Mouse (Mus musculus) mouse embryonic stem cell (cell line): ENCODE measurements around the gene Prm1.
"Not testable (repeated sequence)": the region's sequence is repeated elsewhere in the genome, so short reads cannot be mapped to it uniquely, and the experiment has no call there.

Source experiments
- in situ Hi-C, 2 experiments: fragments of 300-500 bp; cut with MboI; formaldehyde crosslinking; loops; 1 replicate in 1 of 2; 3 replicates in 1 of 2; pipeline ENCODE4 v1.14.3; 2019 to 2020; ENCODE audit warnings: low sequenced_read_pairs in 2 of 2, low pct_unique_long_range_greater_than_20kb in 1 of 2, mixed read lengths in 1 of 2; ENCODE audit not compliant: unreplicated experiment in 1 of 2

Prm1 gene

DNA sequence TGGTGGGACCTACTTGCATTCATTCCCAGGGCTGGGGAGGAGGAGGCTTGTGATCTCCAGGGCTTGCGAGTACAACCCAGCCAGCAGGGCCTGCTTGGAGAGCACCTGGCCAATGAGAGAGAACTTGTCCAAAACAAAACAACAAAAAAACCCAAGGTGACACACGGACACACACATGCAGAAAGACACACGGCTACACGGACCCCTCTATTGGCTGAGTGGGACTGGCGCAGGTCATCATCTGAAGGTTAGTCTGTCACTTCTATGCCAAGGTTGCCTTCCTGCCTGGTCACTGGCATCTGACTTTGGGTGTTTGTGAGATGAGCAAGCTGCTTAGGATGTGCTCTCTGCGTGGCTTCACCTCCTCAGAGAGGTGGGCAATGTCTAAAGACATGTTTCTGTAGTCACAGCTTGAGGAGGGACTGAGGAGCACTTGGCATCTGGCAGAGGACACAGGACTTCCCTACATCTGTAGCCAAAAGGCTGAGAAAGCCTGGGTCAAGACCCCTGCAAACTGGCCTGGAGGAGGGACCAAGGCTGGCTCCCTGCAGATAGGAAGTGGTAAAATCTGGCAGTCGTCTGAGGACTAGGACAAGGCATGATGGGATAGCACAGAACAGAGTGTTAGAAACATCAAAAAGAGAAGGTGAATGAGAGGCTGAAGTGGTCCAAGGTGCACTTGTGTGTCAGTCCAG is 22.3 kb upstream of the Prm1 start:
- in situ Hi-C loops: no loop called here

DNA sequence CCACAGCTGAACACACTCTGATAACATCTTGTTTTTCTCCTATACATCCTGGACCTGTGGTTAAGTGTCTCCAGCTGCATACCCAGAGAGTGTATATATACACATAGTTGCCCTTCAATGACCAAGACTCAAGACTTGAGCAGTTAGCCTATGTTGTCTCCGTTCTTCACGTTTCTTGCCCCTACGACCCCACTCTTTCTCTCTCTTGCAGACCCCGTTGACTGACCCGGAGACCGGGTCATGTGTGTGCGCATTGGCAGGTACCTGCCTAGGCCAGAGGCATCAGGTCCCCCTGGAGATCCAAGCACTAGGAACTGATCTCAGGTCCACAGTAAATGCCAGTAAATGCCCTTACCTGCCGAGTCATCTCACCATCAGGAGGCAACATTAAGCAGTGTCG is 21.6 kb upstream of the Prm1 start:
- in situ Hi-C loops: no loop called here

DNA sequence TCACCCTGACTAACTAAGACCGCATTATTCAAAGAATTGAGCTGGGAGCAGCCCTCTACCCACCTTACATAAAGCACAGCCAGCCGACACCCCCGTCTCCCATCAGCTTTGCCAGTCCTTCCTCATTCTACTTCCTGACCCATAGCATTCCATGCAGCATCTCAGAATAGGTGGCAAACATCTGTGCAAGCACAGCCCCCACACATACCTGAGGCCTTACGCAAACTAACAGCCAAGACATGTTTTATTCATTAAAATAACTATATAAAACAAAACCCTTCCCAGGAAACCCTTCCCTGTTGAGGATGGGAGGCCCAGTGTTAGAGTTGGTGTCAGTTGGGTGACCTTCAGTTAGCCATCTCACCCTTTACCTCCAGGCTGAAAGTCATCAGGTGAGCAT is 20.2 kb upstream of the Prm1 start:
- in situ Hi-C loops: no loop called here

DNA sequence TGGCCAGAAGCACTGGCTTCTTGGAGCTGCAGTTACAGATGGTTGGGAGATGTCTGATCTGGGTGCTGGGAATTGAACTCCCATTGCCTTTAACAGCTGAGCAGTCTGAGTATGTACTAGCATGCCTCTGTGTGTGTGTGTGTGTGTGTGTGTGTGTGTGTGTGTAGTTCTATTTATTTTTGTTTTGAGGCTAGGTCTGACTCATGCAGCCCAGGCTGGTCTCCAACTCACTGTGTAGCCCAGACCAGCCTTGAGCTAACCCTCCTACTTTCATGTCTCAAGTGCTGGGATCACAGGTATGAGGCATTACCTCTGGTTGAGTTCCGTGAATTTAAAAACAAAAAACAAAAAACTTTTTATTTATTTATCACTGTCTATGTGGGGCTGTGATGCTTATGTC is 18.9 kb upstream of the Prm1 start:
- in situ Hi-C loops: no loop called here

DNA sequence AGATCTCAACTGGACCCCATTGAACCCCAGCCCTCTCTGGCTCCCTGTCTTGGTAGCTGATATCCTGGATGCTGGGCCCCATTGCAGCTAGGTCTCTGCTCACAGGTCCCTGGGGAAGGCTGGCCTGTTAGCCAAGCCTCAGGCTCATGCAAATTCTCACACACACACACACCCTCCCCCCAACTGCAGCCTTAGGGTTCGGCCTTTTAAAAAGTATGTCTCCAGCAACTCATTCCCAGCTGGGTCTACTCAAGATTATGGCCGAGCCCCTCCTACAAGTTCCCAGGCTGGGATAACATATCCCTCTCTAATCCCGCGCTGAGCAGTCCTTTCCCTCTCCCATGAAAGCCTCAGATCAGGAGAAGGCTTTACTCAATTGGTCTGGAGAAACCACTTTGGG is 15.7 kb upstream of the Prm1 start:
- in situ Hi-C loops: no loop called here

DNA sequence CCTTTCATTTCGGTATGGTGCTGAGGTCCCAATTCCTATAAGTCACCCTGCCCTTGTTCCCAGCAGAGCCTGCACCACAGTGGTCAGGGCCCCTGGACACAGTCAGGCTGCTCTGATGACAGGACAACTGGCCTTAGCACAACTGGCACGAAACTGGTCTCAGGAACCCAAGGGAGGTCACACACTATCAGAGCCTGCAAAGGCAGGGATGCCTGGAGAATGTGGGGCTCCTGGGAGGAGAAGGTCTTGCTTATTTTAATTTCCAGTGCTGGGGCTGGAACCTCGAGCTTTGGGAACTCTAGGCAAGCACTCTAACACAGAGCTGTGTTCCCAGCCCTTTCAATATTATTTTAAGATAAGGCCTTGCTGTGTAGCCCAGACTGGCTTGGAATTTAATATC is 14.3 kb upstream of the Prm1 start:
- in situ Hi-C loops: no loop called here

DNA sequence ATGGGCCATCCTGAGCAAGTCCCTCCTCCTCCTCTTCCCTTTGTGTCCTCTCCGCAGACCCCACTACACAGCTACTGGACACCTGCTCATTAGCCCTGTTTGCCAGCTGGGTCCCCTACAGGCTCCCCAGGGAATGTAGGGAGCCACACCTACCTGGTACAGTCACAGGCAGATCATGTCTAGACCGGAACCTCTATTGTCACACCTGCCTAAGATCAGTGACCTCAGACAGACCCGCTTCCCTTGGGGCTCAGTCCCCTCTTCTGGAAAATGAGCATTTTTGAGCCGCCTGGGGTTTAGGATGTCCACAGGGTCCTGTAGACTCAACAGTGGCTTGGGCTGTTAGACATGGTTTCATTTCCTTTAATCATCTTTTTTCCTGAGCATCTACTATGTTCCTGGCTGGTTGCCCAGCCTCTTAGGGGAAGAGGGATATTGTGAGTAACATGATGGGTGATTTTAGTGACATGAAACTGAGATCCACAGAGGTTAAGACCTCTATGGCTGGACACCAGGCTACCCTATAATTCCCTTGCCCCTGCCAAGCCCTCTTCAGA is 13.0 kb upstream of the Prm1 start:
- in situ Hi-C loops: no loop called here

DNA sequence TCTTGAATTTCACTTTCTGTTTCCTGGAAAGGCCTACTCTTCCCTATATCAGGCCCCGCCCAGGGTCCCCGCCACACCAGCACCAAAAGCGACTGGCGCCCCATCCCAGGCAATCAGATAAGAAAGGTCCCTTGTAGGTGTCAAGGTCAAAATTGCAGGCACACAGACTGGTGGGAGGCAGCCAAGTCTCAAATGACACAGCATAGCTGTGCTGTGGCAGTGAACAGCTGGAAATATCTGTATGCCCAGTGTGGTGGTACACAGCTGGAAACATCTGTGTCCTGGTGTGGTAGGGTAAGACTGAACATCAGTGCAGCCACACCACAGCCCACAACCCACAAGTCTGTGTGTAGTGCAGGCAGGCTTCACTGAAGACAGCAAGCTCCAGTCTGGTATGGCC is 9.2 kb upstream of the Prm1 start:
- in situ Hi-C loops: no loop called here

DNA sequence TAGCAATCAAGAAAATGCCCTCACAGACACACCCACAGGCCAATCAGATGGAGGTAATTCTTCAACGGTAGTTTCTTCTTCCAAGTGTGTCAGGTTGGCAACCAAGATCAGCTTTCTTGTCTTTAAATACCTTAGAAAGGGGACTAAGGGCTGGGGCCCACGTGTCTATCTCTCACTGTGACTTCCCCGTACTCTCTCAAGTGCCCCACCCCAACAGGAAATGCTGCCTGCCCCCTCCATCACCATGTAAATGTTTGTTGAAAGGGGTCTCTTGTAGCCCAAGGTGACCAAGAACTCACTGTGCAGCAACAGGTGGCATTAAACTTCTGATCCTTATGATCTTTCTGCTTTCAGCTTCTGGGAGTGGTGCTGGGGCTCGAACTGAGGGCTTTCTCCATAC is 8.1 kb upstream of the Prm1 start:
- in situ Hi-C loops: no loop called here

DNA sequence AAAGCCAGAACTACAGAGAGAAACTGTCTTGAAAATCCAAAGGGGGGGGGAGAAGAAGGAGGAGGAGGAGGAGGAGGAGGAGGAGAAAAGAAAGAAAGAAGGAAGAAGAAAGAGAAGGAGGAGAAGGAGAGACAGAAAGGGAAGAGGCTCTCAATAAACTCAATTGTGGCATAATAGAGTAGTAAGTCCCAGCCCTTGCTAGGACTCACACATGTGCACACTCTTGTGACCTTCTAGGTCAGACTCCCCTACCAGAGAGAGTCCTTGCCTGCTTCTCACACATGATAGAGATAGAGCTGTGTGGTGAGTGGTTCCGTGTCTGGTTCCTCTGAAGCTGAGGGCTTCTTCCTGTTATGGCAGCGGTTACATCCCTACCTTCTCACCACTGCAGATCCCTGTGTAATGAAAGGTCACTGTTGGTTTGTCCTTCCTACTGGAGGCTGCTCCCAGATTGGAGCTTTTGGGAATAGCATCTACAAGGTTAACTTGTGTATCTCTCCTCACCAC is 7.3 kb upstream of the Prm1 start, which contains the start of gene Gm11172:
TSS of gene Gm11172 (plus strand) at position 51 of the 507 bp plus-strand sequence.
- in situ Hi-C loops: no loop called here

DNA sequence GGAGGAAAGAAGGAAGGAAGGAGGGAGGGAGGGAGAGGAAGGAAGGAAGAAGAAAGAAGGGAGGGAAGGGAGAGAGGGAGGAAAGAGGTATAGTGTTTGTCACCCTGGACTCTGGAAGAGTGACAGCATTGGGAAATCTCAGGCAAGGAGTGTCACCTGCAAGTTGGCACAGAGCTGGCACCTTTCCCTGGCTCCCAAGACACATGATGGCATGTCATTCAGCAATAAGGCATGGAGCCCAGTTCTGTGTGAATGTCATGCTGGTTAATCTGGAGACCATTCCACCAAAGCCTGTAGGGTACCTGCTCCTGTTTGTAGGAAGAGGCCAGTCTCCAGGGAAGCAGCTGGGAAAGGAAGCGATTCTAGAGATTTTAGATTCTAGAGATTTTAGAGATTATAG is 4.7 kb upstream of the Prm1 start:
- in situ Hi-C loops: no loop called here

DNA sequence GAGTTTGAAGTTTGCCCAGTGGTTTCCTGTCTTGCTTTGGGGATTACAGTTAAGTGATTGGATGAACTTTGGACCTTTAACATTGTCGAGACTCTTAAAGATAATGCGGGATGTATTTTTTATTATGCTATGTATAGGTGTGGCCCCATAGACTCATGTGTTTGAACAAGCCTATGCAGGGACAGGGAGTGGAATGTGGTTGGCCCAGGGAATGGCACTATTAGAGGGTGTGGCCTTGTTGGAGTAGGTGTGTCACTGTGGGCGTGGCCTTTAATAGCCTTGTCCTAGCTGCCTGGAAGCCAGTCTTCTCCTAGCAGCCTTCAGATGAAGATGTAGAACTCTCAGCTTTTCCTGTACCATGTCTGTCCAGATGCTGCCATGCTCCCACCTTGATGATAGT is 3.2 kb downstream of the Prm1 start:
- in situ Hi-C loops: not testable (repeated sequence)

DNA sequence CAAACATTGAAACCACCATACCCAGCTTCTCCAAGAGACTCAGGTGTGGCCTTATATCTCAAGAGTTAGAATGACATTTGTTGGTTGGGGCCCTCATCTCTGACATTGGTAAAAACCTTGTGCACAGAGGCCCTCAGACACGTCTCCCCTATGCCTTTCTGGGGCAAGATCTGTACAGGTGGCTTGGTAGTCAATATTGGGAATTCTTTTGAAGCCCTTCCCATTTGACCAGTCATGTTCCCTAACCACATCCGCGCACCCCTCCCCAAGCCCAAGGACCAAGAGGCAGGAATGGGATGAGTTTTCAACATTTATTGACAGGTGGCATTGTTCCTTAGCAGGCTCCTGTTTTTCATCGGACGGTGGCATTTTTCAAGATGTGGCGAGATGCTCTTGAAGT is 9.6 kb downstream of the Prm1 start, which contains the start of gene Prm2:
TSS of gene Prm2 (minus strand) at position 101 of the 400 bp plus-strand sequence.
- in situ Hi-C loops: no loop called here

DNA sequence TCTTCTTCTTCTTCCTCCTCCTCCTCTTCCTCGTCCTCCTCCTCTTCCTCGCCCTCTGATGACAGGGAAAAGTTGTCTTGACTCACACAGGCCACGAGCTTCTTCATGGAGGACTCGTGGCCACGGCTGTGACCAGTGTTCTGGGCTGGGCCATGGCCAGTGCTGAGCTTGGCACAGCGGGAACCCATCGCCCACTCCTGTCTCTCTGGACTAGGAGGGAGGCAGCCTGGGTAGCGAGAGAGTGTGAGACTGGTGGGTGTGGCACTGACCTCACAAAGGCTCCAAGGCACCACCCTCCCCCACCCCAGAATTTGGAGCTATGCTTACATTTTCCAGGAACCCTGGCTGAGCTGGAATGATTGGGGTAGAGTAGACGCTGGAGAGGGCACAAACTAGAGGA is 14.9 kb downstream of the Prm1 start, which contains the start of gene Prm3:
TSS of gene Prm3 (minus strand) at position 213 of the 400 bp plus-strand sequence.
- in situ Hi-C loops: no loop called here

DNA sequence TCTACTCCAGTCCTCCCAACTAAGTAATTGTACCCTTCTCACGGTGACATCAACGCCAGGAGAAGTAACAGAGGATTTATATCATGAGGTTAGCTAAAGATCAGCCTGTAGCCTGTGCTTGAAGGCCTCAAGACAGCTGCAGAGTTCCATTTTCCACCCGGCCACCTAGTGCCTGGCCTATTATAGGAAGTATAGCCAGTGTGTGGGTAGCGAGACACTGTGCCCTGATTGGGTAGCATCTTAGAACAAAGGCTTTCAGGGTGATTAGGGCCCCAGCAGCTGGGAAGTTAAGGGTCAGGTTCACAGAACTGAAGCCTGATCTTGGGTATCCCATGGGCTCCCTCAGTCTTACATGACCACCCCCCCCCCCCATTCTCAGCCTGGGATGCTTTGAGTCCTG is 16.8 kb downstream of the Prm1 start:
- in situ Hi-C loops: no loop called here

DNA sequence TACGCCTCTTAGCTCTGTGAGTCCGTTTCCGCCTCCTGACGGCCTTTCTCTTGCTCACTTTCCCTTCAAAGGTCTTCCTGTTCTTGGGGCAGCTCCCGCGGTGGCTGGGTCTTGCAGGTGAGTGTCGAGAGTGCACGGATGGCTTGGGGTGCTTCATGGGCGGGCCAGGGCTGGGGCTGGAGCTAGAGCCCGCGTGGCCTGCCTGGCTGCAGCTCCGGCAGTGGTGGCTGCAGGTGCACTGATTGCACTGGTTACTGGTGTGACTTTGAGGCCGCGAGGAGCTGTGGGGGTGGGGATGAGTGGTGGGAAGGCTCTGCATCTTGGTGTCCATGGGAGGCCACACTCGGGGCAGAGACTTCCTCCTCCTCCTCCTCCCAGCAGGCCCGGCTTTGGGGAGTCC is 17.4 kb downstream of the Prm1 start, which contains the start of gene Tnp2:
TSS of gene Tnp2 (minus strand) at position 390 of the 400 bp plus-strand sequence.
- in situ Hi-C loops: no loop called here

DNA sequence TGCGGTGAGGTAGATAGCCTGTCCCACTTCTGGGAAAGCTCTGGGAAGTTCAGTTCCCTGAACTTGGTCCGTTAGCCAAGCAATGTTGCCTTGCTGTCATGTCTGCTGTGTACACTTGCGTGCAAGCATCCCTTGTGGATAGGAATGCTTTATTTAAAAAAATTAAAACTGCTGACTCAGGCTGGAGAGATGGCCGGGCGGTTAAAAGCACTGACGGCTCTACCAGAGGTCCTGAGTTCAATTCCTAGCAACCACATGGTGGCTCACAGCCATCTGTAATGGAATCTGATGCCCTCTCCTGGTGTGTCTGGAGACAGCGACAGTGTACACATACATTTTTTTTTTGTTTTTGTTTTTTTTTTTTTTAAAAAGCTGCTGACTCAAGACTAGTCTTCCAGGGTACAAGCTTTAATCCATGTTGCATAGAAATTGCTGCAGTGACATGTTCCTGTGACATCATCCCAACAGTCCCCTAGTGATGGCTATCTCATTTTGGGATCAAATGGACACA is 18.0 kb downstream of the Prm1 start:
- in situ Hi-C loops: no loop called here

DNA sequence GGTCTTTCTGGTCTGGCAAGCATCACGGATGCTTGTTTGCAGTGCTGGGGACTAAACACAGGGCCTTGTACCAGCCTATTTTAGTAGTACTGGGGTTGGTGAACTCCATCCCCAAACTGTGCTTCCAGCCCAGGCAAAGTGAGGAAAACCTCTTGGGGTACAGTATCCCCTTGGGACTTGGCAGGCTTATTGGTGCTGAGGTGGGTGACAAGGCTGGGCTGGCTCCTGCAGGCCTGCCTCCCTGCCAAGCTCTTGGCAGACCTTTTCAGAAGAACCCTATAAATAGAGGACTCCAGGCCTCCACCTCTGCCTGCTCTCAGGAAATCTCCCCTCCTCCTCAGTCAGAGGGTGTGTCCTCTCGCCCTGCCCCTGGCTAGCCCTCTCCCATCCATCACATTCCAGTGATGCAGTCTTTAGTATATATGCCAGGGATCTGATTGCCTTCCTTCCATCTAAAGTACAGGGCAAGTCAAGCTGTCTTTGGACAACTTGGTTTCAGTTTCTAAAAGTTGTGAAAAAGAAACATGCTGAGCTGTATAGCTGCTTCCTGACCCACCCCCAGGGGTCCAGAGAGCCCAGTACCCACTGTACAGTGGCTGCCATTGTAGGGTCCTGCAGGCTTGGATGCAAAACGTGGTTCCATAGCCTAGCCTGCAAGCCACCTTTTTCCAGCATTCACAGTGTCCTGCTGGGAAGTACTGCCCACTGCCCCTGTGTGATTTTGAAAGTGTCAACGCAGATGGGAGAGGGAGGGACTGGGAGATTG is 18.7 kb downstream of the Prm1 start:
- in situ Hi-C loops: no loop called here

DNA sequence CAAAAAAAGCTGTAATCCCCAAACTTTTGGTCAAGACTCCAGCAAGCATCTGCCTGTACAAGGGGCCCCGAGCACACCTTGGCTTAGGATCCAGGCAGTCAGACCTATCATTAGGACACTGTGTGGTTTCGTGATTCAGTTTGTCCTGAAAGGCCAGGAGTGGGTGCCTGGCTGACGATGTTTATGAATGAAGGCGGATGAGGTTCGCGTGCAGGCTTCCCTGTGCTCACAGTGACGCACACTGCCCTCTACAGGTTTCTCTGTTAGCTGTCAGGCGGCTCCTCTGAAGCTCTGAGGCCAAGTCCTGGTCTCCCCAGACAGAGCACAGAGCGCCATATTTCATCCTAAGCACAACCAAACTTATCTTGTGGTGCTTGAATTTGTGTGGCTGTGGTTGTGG is 19.4 kb downstream of the Prm1 start:
- in situ Hi-C loops: no loop called here
